Mouse (Mus musculus): ENCODE measurements around the gene Scn4b. TPM values are rescaled to one million over a fixed set of nuclear protein-coding genes. Genes with fewer than 3 reads are reported as not detected.

The Scn4b gene
- polyA plus RNA-seq, 1 experiment from 2014 or later, result 0.16 TPM

DNA sequence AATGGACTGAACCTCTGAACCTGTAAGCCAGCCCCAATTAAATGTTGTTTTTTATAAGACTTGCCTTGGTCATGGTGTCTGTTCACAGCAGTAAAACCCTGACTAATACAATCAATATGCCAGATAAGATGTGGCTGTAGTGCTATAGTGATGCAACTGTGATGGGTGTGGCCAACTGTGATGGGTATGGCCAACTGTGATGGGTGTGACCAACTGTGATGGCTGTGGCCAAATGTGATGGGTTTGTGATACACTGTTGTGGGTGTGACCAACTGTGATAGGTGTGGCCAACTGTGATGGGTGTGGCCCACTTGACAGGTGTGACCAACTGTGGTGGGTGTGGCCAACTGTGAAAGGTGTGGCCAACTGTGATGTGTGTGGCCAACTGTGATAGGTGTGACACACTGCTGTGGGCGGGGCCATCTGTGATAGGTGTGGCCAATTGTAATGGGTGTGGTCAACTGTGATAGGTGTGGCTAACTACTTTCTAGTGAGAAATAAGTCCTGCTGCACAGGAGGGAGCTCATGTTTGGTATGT is 32.9 kb downstream of the Scn4b start:
- Histone ChIP-seq H3K27ac (ENCODE audit: low read depth, low read length) (no peak overlapping the region), H3K36me3 (ENCODE audit: control insufficient read depth, insufficient read depth, low read length) (no peaks in the 10 kb centered on the region), H3K4me1 (ENCODE audit: control insufficient read depth, insufficient read depth, low read length) (no peaks in the 10 kb centered on the region), H3K9me3 (ENCODE audit: control insufficient read depth, low read length) (no peaks in the 10 kb centered on the region; the same call in 1 of the 2 replicates), H3K9ac (ENCODE audit: low read depth, low read length) (no peak overlapping the region), H3K4me3 (ENCODE audit: low read length) (no peak overlapping the region), H3K4me2 (replicated peaks; ENCODE audit: low read depth, low read length) (no peak overlapping the region), H3K27me3 (ENCODE audit: control insufficient read depth, insufficient read depth, low read length) (no peaks in the 10 kb centered on the region)
- 88% methylated on average over 1 of the region's 1 CpGs for WGBS
- no peak for ATAC-seq (ENCODE audit: low FRiP score, low TSS enrichment)

- no peaks in the 10 kb centered on the region; the same call in 1 of the 2 replicates for H3K9me3 ChIP-seq (ENCODE audit: control insufficient read depth, low read length)
- ATAC-seq (ENCODE audit: low FRiP score, low TSS enrichment), result no peak
- H3K4me2 ChIP-seq (replicated peaks; ENCODE audit: low read depth, low read length), result no peak overlapping the region
- no peak overlapping the region for H3K9ac ChIP-seq (ENCODE audit: low read depth, low read length)
- no peak overlapping the region for H3K27ac ChIP-seq (ENCODE audit: low read depth, low read length)
- H3K27me3 ChIP-seq (ENCODE audit: control insufficient read depth, insufficient read depth, low read length), result no peaks in the 10 kb centered on the region
- no peaks in the 10 kb centered on the region for H3K36me3 ChIP-seq (ENCODE audit: control insufficient read depth, insufficient read depth, low read length)
- WGBS, result 56% methylated on average over 3 of the region's 3 CpGs
- H3K4me1 ChIP-seq (ENCODE audit: control insufficient read depth, insufficient read depth, low read length), result no peaks in the 10 kb centered on the region
- H3K4me3 ChIP-seq (ENCODE audit: low read length), result no peak overlapping the region
Observed at GRCm38 (mm10) chr9:45173475-45173874, 35.3 kb downstream of the Scn4b start.

- Histone ChIP-seq H3K9ac (ENCODE audit: low read depth, low read length) (no peak overlapping the region), H3K27ac (ENCODE audit: low read depth, low read length) (no peak overlapping the region), H3K36me3 (ENCODE audit: control insufficient read depth, insufficient read depth, low read length) (no peaks in the 10 kb centered on the region), H3K27me3 (ENCODE audit: control insufficient read depth, insufficient read depth, low read length) (no peaks in the 10 kb centered on the region), H3K4me3 (ENCODE audit: low read length) (no peak overlapping the region), H3K4me1 (ENCODE audit: control insufficient read depth, insufficient read depth, low read length) (no peaks in the 10 kb centered on the region), H3K9me3 (ENCODE audit: control insufficient read depth, low read length) (no peaks in the 10 kb centered on the region), H3K4me2 (replicated peaks; ENCODE audit: low read depth, low read length) (no peak overlapping the region)
- no peak for ATAC-seq (ENCODE audit: low FRiP score, low TSS enrichment)
- 88% methylated on average over 5 of the region's 5 CpGs for WGBS
Observed at GRCm38 (mm10) chr9:45179282-45179681, 41.1 kb downstream of the Scn4b start.

DNA sequence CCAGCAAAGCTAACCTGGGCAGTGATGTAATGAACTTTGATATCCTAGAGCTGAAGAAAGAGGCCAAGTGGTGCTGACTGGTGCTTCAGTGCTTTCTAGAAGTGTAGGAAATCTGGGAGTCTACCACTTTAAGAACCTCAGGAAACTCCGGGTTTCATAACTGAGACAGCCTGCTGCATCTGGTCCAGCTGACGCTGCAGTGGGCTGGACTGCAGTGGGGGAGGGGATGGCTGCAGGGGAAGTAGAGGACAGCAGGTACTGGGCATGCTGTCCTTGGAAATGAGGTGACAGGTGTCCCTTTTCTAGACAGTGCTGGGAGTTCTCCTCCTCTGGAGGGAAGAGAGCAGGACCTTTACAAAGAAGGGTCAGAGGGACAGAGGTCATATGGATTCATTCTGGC is 43.6 kb downstream of the Scn4b start, which contains the start of gene BC049352:
Gene BC049352 (plus strand): TSS at position 238 of the 400 bp plus-strand sequence.
- Histone ChIP-seq H3K9me3 (ENCODE audit: control insufficient read depth, low read length) (no peaks in the 10 kb centered on the region), H3K27ac (ENCODE audit: low read depth, low read length) (no peak within 1 kb of the TSS), H3K4me2 (replicated peaks; ENCODE audit: low read depth, low read length) (no peak within 1 kb of the TSS), H3K9ac (ENCODE audit: low read depth, low read length) (no peak within 1 kb of the TSS), H3K4me1 (ENCODE audit: control insufficient read depth, insufficient read depth, low read length) (no peaks in the 10 kb centered on the region), H3K27me3 (ENCODE audit: control insufficient read depth, insufficient read depth, low read length) (no peaks in the 10 kb centered on the region), H3K4me3 (ENCODE audit: low read length) (no peak within 1 kb of the TSS), H3K36me3 (ENCODE audit: control insufficient read depth, insufficient read depth, low read length) (no peaks in the 10 kb centered on the region)
- WGBS, result 14% methylated on average over 2 of the region's 2 CpGs
- no peak for ATAC-seq (ENCODE audit: low FRiP score, low TSS enrichment)

GRCm38 (mm10) chr9:45182521-45182920 is 44.3 kb downstream of the Scn4b start:
- ATAC-seq (ENCODE audit: low FRiP score, low TSS enrichment), result no peak
- Histone ChIP-seq H3K4me3 (ENCODE audit: low read length) (no peak overlapping the region), H3K4me1 (ENCODE audit: control insufficient read depth, insufficient read depth, low read length) (no peaks in the 10 kb centered on the region), H3K9me3 (ENCODE audit: control insufficient read depth, low read length) (no peaks in the 10 kb centered on the region), H3K27ac (ENCODE audit: low read depth, low read length) (no peak overlapping the region), H3K36me3 (ENCODE audit: control insufficient read depth, insufficient read depth, low read length) (no peaks in the 10 kb centered on the region), H3K27me3 (ENCODE audit: control insufficient read depth, insufficient read depth, low read length) (no peaks in the 10 kb centered on the region), H3K4me2 (replicated peaks; ENCODE audit: low read depth, low read length) (no peak overlapping the region), H3K9ac (ENCODE audit: low read depth, low read length) (no peak overlapping the region)
- WGBS, result 63% methylated on average over 3 of the region's 3 CpGs

GRCm38 (mm10) chr9:45183266-45183665 is 45.1 kb downstream of the Scn4b start:
- WGBS, result 83% methylated on average over 6 of the region's 6 CpGs
- no peak for ATAC-seq (ENCODE audit: low FRiP score, low TSS enrichment)
- H3K27me3 ChIP-seq (ENCODE audit: control insufficient read depth, insufficient read depth, low read length), result no peaks in the 10 kb centered on the region
- no peaks in the 10 kb centered on the region for H3K9me3 ChIP-seq (ENCODE audit: control insufficient read depth, low read length)
- no peak overlapping the region for H3K27ac ChIP-seq (ENCODE audit: low read depth, low read length)
- no peaks in the 10 kb centered on the region for H3K36me3 ChIP-seq (ENCODE audit: control insufficient read depth, insufficient read depth, low read length)
- no peak overlapping the region for H3K4me3 ChIP-seq (ENCODE audit: low read length)
- no peaks in the 10 kb centered on the region for H3K4me1 ChIP-seq (ENCODE audit: control insufficient read depth, insufficient read depth, low read length)
- H3K9ac ChIP-seq (ENCODE audit: low read depth, low read length), result no peak overlapping the region
- no peak overlapping the region for H3K4me2 ChIP-seq (replicated peaks; ENCODE audit: low read depth, low read length)

DNA sequence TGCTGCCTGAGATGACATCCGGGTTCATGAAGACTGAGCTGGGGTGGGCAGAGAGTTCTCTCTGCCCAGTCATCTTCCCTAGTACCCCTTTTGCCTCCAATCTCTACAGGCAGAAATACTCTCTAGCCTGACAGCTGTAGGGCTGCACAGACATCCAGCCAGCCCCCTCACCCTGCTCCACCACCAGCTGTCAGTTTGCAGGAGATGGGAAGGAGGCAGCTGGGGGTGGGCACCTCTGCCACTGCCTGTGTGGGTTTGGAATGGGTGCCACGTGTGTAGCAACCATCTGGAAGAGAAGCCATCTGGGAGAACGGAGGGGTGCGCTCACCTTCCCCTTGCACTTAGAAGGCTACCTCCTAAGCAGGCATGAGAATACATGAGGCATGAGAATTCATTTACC is 47.1 kb downstream of the Scn4b start:
- Histone ChIP-seq H3K4me3 (ENCODE audit: low read length) (no peak overlapping the region), H3K36me3 (ENCODE audit: control insufficient read depth, insufficient read depth, low read length) (no peaks in the 10 kb centered on the region), H3K9me3 (ENCODE audit: control insufficient read depth, low read length) (no peaks in the 10 kb centered on the region), H3K4me1 (ENCODE audit: control insufficient read depth, insufficient read depth, low read length) (no peaks in the 10 kb centered on the region), H3K27ac (ENCODE audit: low read depth, low read length) (no peak overlapping the region), H3K4me2 (replicated peaks; ENCODE audit: low read depth, low read length) (no peak overlapping the region), H3K9ac (ENCODE audit: low read depth, low read length) (no peak overlapping the region), H3K27me3 (ENCODE audit: control insufficient read depth, insufficient read depth, low read length) (no peaks in the 10 kb centered on the region)
- 77% methylated on average over 4 of the region's 4 CpGs for WGBS
- no peak for ATAC-seq (ENCODE audit: low FRiP score, low TSS enrichment)

DNA sequence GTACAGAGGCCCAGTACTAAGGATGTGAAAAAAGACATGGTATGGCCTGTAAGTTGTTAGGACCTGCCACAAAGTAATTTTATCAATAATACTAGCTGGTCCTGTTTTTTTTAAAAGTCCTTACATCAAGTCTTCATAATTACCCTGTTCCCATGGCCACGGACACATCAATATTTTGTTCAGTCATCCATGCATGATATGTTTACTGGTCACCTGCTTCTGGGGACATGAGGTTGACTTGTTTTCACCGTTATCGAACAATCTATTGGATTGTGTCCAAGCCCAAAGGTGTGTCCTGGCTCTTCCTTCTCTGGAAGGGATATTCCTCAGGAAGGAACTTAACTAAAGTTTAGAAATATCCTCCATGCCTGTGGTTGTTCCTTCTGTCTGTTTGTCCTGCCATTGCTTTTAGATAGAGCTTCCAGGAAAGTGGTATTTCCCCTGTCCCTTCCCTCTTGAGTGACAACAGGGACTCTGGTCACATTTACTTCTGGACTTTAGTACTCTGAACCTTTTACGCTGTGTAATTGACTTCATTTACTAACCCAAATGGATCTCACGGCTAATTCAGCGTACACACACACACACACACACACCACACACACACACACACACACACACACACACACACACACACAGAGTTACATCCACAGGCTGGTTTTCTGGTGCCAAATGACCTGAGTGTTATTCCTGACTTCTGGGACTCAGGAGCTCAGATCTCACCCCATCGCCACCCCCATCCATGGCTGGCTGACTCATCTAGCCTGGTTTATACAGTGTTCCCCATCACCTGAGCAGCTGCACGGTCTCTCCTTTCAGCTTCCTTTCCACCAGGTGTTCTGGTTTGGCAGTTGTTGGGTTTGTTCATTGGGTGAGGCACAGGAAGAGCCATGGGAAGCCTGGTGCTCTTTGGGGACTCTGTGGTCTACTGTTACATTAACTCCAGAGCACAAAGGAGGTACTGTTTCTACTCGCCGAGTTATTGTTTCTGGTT is 50.7 kb downstream of the Scn4b start:
- Histone ChIP-seq H3K27me3 (ENCODE audit: control insufficient read depth, insufficient read depth, low read length) (no peaks in the 10 kb centered on the region), H3K27ac (ENCODE audit: low read depth, low read length) (no peak overlapping the region), H3K4me2 (replicated peaks; ENCODE audit: low read depth, low read length) (no peak overlapping the region), H3K9me3 (ENCODE audit: control insufficient read depth, low read length) (no peaks in the 10 kb centered on the region), H3K9ac (ENCODE audit: low read depth, low read length) (no peak overlapping the region), H3K4me3 (ENCODE audit: low read length) (no peak overlapping the region), H3K36me3 (ENCODE audit: control insufficient read depth, insufficient read depth, low read length) (no peaks in the 10 kb centered on the region), H3K4me1 (ENCODE audit: control insufficient read depth, insufficient read depth, low read length) (no peaks in the 10 kb centered on the region)
- 82% methylated on average over 10 of the region's 10 CpGs for WGBS
- no peak for ATAC-seq (ENCODE audit: low FRiP score, low TSS enrichment)

DNA sequence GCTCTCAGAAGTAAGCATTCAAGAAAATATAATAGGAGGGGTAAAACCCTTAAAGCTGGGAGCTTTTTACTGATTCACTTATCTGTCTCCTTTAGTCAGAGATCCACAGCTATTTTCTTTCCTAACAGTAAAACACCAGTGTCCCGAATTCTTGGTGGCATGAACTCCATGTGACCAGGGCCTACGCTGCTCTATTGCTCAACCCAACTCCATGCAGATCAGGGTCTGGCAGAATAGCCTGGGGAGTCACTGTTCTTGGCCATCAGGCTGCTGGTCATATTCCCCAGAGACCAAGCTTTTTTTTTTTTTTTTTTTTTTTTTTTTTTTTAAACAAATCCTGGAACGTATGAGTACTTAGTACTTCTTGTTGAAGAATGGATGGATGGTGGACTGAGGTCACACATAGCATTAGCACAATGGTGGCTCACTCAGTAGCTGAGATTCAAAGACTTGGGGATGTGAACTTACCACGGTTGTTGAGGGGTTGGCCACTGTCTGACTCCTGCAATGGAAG is 51.5 kb downstream of the Scn4b start:
- Histone ChIP-seq H3K4me3 (ENCODE audit: low read length) (no peak overlapping the region), H3K9me3 (ENCODE audit: control insufficient read depth, low read length) (no peaks in the 10 kb centered on the region), H3K4me1 (ENCODE audit: control insufficient read depth, insufficient read depth, low read length) (no peaks in the 10 kb centered on the region), H3K27ac (ENCODE audit: low read depth, low read length) (no peak overlapping the region), H3K4me2 (replicated peaks; ENCODE audit: low read depth, low read length) (no peak overlapping the region), H3K36me3 (ENCODE audit: control insufficient read depth, insufficient read depth, low read length) (no peaks in the 10 kb centered on the region), H3K27me3 (ENCODE audit: control insufficient read depth, insufficient read depth, low read length) (no peaks in the 10 kb centered on the region), H3K9ac (ENCODE audit: low read depth, low read length) (no peak overlapping the region)
- WGBS, result 89% methylated on average over 4 of the region's 4 CpGs
- ATAC-seq (ENCODE audit: low FRiP score, low TSS enrichment), result no peak
